Mouse (Mus musculus): ENCODE measurements around the gene Fndc9.

Gene Fndc9

GRCm38 (mm10) chr11:46235334-46235733 is at the start of gene Fndc9:
TSS of gene Fndc9 (plus strand) at chr11:46235531.
- no peak for DNase-seq

GRCm38 (mm10) chr11:46188283-46188682 is 47.0 kb upstream of the Fndc9 start:
- no peak for DNase-seq

- DNase-seq = no peak
These were observed 41.2 kb upstream of the Fndc9 start for GRCm38 (mm10) chr11:46194175-46194574.

GRCm38 (mm10) chr11:46200664-46201063 is 34.7 kb upstream of the Fndc9 start:
- DNase-seq = peak in 1 of 2 experiments; percentile 25

GRCm38 (mm10) chr11:46201636-46202546 is 33.4 kb upstream of the Fndc9 start:
- DNase-seq = peak in 1 of 2 experiments; percentile 16

- peak in 1 of 2 experiments; percentile 28 for DNase-seq
These were observed 32.8 kb upstream of the Fndc9 start for GRCm38 (mm10) chr11:46202547-46202887.

- no peak for DNase-seq
These were observed 30.5 kb upstream of the Fndc9 start for GRCm38 (mm10) chr11:46204841-46205240.

GRCm38 (mm10) chr11:46205639-46206409 is 29.5 kb upstream of the Fndc9 start:
- peak; percentile 43 to 67 for DNase-seq

GRCm38 (mm10) chr11:46209884-46210283 is 25.4 kb upstream of the Fndc9 start:
- DNase-seq = no peak

- DNase-seq = no peak
These were observed 23.5 kb upstream of the Fndc9 start for GRCm38 (mm10) chr11:46211858-46212257.

- DNase-seq = peak; percentile 70 to 89
These were observed 21.5 kb upstream of the Fndc9 start for GRCm38 (mm10) chr11:46213844-46214243.

- peak; percentile 21 to 28 for DNase-seq
These were observed 20.7 kb upstream of the Fndc9 start for GRCm38 (mm10) chr11:46214368-46215230.

GRCm38 (mm10) chr11:46215354-46215753 is 20.0 kb upstream of the Fndc9 start:
- DNase-seq = peak; percentile 49 to 72

GRCm38 (mm10) chr11:46216669-46217068 is 18.7 kb upstream of the Fndc9 start:
- DNase-seq = peak in 1 of 2 experiments; percentile 36

- DNase-seq = no peak
These were observed 17.6 kb upstream of the Fndc9 start for GRCm38 (mm10) chr11:46217686-46218085.

- DNase-seq = no peak
These were observed 16.7 kb upstream of the Fndc9 start for GRCm38 (mm10) chr11:46218584-46218983.

GRCm38 (mm10) chr11:46219380-46219779 is 16.0 kb upstream of the Fndc9 start:
- no peak for DNase-seq

GRCm38 (mm10) chr11:46220211-46220610 is 15.1 kb upstream of the Fndc9 start:
- DNase-seq = no peak

- no peak for DNase-seq
These were observed 11.8 kb upstream of the Fndc9 start for GRCm38 (mm10) chr11:46223575-46223974.

- no peak for DNase-seq
These were observed 10.0 kb upstream of the Fndc9 start for GRCm38 (mm10) chr11:46225345-46225744.

GRCm38 (mm10) chr11:46230184-46230583 is 5.1 kb upstream of the Fndc9 start:
- DNase-seq = no peak

GRCm38 (mm10) chr11:46232803-46233202 is 2.5 kb upstream of the Fndc9 start:
- DNase-seq = no peak

GRCm38 (mm10) chr11:46233966-46234365 is 1.4 kb upstream of the Fndc9 start:
- no peak for DNase-seq

Data from lung, postnatal 4 days (tissue).